Mouse (Mus musculus) thymus, postnatal 14 days (tissue): ENCODE measurements at regions not wholly inside any gene's neighbourhood (a gene's known extent, or its start where the extent isn't known, plus 50 kb on each side); places are given as distances from the start of the nearest gene placed in this dataset.

Source experiments
- DNase-seq: peaks from one replicate; pipeline ENCODE4 v3.0.0; 2021

DNA sequence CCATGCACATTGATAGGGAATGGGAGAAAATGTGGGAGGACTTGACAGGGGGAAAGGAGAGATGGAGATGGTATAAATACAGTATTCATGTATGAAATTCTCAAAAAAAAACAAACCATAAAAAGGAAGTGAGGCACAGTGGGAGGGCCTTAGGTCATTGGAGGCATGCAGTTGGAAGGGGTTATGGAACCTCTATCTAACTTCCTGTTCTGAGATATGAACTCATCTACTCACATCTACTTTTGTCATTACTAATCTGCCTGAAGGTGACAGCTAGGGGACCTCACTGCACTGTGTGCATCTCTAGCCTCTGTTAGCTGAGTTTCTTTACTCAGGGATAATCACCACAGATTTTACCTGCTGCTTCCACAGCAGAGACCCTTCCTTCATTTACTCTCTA lies 366.3 kb upstream of the Prickle1 start:
- no peak for DNase-seq

DNA sequence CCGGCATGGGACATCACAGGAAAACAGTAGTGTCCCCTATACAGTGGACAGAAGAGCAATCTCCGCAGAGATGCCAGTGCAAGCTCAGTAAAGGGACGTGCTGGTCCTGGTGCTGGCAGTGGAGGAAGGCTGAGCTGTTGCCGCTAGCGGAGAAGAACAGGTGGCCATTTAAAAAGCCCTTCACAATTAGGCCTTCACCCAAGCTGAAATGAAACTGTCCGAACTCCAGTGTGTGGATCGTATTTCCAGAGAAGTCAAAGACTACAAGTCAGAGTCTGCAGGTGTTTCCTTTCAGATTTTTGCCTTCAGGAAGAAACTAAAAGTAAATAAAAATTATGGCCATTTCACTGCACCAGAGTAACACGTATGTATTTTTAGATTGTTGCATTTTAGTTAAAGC lies 364.2 kb upstream of the Prickle1 start:
- no peak for DNase-seq

DNA sequence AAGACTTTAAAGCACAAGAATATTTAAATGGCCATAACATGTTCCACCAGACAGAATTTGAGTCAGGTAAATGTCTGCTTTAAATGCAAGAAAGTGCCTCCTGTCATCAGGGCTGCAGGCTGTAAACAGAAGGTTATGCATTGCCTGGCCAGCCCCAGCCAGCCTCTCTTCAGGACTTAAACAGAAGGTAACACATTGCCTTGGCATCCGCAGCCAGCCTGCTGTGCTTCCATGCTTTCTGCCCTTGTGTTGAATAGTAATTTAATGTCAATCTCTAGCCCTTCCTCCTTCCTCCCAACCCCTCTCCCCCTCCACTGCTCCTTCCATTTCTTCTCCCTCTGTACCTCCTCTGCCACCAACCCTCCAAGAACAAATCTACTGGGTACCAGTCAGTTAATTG lies 362.4 kb upstream of the Prickle1 start:
- DNase-seq: no peak

DNA sequence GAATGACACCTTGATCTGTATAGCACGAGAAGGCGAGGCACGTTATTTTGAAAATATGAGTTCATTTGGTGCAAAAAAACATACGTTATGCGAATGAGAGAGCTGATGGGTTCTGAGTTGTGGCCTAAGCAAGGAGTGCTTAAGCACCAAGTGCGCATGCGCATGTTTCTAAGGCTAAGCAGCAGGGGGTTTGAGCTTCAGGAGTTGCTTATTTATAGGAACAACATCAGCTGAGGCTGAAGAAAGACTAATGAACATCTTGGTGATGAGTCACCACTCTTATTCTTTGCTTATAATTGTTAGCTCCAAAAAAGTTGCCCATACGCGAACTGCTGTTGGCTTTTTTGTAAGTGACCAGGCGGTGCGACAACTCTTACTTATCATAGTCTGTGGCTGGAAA lies 361.1 kb upstream of the Prickle1 start:
- DNase-seq: no peak

DNA sequence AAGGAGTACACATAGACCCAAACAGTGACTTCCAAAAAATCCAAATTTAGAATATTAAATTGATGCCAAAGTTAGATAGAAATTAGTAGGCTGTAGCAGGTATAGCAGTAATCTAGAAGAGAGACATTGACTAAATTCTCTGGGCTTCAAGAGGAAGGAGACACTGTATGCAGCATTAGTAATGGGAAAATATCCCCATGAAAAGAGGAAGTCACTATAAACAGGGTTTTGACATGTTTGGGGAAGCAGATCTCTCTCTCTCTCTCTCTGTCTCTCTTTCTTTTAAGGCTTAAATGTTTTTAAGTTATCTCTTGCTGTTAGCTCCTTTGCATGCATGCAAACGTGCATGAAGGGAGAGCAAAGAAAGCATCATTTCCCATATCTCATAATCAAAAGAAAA lies 357.9 kb upstream of the Prickle1 start:
- DNase-seq: no peak

DNA sequence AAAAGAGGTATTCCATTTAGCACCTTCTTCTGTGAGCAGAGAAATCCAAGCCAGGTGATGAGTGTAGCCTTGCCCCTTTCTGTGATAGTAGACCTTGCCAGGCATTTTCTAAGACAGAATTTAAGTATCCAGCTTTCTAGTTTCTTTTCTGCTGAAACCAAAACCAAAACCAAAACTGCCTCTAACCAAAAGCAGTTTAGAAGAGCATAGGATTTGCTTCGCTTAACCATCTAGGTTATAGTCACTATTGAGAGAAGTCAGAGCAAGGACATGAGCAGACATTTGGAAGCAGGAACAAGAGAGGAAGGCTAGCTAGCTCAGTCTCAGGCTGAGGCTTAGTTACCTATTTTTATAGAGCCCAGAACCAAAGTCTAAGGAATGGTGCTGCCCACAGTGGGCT lies 354.8 kb upstream of the Prickle1 start:
- no peak for DNase-seq

DNA sequence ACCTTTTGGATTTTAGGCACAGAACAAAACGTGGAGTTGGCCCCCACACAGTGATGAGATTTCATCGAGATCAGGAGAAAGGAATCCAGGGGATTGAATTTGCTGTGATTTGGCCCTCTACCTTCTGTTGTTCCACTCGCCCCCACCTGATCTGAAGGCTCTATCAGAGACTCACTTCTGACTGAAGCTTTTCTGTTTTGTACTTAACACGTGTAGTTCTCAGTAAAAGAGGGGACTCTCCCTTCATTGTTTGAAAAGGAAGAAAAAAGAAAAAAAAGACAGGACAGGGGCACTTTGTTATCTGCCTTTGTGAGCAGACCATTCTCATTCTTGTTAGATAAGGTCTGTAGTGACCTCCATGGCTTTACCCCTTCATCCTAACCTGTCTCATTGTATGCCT lies 353.2 kb upstream of the Prickle1 start:
- DNase-seq: no peak

DNA sequence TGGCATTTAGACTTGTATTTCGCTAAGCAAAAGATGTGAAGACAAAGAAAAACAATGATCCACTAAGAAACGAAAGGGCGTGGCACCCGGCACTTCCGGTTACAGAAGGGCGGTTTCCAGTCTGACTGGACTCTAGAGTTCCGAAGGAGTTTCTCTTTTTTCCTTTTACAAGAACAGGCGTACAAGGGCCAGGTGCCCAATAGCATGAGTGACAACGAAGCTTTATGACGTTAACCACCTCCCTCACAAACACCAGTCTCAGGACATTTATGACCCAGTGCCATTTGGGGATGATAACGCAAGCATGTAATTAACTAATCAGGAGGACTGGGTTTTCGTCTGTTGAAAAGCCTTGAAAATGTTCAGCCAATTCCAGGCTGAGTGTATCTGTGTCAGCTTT lies 347.9 kb upstream of the Prickle1 start:
- no peak for DNase-seq

DNA sequence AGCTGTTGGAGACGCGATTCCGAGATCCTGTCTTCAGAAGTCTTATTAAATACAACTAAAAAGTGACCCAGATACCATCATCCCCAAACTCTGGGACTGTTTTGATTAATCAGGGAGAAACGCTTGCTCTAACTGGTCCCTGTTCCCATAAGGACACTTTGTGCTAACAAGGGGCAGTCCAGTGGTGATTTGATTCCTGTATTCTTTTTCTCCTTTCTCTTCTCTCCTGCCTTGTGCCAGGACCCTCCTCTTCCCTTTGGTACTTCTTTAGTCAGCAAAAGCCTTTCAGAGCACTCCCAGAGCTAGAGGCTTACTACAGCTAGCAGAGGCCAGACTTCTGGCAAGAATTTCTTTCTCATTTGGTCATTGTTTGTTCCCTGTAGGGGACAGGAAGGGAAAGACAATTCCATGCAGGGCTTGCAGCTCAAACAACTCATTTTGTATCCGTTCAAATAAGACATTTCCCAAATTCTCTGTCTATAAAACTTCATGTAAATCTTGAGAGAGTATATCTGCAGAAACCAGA lies 337.3 kb upstream of the Prickle1 start:
- DNase-seq: no peak

DNA sequence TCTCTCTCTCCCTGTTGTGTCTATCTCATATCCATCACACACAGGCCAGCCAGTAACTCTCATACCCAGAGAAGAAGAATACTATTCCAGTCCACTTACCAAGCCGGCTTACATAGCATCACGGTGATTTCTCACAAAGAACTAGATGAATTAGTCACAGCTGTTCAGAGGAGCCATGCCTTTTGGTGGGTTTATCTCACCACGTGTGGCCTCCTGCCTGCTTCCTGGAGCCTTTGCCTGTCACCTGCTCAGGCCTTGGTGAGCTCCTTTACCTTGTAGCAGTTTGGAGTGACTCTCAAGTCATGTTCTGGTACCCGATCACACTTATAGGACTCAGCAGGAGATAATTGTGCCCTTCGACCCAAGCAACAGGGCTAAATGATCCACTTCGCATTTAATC lies 331.2 kb upstream of the Prickle1 start:
- peak; percentile 55 for DNase-seq

DNA sequence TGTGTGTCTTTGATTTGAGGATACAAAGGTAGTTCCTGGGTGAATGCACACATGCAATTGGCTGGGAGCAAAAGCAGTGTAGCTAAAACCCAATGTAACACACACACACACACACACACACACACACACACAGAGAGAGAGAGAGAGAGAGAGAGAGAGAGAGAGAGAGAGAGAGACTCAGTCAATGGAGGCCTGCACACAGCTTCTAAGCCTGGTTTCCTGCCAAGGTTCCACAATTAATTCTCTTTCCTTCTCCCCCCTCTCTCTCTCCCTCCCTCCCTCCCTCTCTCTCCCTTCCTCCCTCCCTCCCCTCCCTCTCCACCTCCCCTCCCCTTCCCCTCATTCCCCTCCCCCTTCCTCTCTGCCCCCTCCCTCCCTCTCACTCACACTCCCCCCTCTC lies 330.6 kb upstream of the Prickle1 start:
- DNase-seq: no peak

DNA sequence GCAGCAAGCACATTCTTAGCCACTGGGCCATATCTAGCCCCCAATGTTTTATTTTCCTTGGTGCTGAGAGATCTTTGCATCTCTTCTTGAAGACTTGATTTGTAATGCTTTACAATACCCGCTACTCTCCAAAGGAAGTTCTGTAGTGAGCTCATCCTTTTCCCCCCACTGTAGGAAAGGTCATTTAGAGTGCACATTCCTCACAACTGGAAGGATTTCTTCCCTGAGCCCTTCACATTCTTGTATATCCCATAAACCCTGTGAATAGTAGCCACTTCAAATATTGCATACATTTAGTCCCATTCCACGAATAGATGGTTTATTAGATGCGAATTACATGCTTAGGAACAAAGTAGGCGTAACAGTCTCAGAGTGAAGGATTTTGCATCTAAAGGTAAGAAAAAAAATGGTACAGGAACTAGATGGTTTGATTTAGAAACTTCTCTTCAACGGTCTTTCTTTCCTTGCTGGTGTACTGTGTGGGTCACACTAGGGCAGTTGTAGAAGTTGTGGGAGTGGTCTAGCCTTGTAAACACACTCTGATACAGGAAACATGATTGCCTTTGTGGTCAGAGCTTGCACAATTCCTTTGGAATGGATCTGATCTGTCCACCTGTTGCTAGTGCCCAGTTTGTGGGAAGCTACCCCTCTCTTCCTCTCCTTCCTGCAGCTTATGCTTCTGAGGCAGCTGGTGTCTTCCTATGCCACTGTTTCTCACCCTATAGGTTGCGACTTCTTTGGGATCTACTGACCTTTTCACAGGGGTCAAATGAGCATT lies 326.0 kb upstream of the Prickle1 start:
- no peak for DNase-seq

DNA sequence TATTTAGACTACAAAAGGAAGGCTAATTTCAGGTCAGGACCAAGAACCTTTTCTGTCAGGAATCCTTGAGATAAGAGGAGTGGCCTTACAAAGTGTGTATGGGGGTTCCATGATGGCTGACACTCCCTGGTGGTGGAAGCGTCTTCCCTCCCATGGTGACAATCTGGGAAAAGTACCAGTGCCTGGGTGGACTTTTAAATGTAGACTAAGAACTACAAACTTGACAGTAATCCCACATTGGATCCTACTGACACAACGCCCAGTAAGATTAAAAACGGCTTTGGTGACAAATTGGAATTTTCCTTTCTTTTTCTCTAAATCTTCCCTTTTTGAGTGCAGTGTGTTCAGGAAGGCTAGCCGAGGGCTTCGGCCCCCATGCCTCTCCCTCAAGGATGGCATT lies 325.3 kb upstream of the Prickle1 start:
- no peak for DNase-seq

DNA sequence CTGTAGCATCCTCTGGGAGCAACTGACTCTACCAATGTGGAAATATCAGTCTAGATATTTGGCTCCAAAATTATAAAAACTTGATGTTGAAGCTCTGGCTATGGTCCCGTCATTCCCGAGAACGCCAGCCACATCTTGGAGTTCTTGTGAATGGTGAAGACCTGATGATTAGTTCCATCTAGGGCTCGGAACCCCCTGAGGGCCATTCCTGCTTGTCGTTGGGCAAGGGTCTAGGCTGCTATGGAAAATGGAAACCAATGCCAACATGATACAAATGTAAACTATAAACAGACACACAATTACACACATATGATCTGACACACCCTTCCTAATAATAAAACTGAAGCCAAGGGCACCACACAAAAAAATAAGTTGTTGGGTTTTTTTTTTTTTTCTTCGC lies 323.9 kb upstream of the Prickle1 start:
- DNase-seq: no peak

DNA sequence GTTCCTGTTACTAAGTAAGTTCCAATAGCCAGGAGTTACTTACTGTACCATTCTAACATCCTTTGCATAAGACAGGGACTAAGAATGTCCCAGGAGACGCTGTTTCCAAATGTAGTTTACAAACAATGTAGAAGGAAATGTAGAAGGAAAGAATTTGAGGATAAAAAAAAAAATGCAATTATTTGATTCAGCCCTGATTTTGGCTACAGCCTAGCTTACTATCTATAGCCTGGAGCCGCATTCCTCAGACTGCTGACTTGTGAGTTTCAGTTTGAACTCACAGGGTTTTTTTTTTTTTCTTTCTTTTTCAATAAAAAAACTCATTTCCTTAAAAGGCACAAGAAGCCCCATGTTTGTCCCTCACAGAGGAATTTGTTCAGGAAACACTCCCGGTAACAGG lies 321.2 kb upstream of the Prickle1 start:
- DNase-seq: no peak

DNA sequence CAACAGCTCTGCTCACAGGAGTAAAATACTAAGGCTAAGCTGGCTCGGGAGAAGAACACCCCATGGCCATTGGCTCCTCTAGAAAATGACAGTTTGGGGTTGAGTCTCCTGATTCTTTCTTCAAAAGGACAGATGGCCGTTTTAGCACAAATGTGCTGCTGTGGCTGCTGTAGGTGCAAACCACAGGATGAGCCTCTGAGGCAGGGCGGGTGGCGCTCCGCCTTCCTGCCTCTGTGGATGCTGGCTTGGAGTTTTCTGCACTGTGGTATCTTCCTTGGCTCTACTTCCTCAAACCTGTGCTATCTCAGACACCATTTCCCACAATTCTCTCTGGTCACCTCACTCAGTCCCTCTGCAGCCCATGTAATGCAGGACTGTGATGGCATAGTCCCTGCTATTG lies 317.8 kb upstream of the Prickle1 start:
- peak; percentile 81 for DNase-seq

DNA sequence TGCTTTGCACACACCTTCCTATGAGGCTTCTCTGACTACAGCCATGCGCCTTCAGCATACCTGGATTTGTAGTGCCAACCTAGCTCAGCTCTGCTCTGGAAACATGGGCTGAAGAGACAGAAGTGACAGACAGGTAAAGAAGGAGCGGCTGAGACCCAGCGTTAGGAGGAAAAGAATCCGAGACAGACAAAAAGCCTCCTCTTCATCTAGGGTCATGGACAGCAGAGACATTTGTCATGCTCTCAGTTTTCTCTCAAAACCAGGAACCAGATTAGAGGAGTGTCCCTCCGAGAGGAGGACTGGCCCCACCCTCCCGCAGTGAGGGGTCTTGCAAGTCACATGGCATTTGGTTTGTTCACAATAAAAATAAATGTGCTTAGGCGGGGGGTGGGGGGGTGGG lies 317.4 kb upstream of the Prickle1 start:
- DNase-seq: no peak

DNA sequence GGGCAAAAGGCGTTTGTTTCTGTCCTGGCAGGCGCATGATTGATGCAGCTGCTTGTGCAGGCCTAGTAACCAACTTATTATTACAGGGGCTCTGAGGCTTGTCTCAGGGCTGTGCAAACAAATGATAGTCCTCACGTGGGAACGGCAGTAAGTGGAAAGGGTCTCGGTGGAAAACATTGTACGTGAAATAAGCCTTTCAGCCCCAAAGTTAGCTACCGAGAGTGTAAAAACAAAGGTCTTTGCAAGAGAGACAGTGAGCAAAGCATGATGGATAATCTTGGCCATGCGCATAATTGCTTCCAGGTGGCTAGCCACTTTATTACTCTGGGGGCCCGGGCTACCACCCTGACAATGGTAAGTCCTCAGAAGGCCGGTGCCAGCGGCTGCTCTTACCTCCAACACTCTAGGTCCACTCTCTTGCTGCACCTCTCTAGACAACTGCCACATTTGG lies 315.3 kb upstream of the Prickle1 start:
- DNase-seq: no peak

DNA sequence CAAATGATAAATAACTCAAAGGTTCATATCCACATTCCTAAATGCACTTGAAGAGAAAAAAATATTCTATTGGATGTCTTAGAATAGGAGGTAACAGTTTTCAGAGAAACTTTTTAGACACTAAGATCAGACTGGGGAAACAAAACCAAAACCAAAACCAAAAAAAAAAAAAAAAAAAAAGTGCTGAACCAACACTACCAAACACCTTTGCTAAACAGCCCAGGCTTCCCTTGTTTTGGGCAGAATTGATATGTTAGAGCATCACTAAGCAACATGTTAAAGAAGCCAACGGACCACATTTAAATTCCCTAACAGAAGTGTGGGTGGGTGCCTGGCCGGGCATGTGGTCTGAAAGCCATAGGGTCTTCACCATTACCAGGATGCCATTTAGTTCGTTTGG lies 314.5 kb upstream of the Prickle1 start:
- DNase-seq: no peak

DNA sequence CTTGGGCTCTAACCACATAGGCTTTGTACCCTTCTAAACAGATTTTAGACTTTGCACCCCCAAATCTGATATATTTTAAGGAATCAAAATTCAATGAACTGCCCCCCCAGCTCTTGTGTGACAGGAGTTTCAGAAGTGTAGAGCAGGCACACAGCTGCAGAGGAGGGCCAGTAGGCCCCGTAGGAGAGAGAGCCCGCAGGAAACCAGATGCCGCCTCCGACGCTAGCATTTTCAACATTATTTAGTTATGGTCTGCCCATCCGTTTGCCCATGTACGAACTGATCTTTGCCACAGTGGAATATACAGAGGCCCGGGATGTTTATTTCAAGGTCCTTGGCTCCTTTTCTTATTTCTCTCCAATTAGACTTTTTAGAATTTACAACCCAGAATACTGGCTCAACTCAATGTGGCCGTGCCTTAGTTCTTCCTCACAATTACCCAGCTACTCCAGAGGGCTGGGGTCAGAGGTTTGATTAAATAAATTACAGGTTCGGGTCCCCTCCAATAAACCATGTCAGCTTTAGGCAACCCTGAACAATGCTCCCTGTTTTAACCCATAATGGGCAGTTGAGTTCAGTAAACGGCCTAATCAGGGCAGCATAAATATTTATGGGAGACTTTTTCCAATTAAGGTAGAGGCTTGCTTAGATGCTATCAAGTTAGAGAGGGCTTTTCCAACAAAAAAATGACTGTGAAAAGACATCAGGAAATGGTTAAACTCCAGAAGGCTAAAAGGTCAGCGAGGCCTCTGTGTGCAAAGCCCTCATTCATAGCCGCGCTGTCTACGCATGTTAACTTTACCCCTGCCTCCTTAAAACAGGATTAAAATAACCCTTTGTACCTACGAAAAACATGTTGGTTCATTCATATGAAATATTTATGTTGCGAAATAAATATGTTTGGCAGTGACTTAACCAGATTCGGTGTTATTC lies 308.2 kb upstream of the Prickle1 start:
- peak; percentile 49 for DNase-seq

DNA sequence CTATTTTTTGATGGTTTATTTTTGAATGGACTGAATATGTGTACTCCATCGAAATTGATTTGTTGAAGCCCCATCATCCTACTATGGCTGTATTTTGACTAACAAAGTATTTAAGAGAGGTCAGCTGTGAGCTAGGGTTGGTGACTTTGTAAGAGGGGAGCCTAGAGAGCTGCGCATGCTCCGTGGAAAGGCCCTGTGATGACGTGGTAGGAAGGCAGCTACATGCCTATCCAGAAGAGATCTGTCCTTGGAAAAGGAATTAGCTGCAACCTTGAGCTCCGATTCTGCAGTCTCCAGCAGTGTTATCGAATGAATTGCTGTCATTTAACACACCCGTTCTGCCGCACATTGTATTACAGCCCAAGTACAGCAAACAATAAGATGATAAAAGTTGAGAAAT lies 287.1 kb upstream of the Prickle1 start:
- no peak for DNase-seq

DNA sequence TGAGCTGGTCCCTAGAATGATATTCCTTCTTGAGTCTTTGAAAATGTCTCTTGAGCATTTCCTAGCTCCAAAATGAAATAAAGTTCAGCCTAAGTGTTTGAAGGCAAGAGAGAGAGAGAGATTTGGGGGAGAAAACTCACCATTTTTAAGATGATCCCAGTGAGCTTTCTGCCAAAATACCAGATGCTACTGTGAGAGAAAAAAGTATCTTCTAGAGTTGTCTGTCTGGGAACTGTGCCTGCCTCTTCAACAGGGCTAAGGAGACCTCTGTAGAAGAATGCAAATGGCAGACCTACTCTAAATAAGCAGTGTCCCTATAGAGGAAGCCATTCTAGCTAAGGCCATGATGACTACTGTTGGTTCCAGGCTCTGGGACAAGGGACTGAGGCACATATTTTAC lies 285.6 kb upstream of the Prickle1 start:
- DNase-seq: no peak

DNA sequence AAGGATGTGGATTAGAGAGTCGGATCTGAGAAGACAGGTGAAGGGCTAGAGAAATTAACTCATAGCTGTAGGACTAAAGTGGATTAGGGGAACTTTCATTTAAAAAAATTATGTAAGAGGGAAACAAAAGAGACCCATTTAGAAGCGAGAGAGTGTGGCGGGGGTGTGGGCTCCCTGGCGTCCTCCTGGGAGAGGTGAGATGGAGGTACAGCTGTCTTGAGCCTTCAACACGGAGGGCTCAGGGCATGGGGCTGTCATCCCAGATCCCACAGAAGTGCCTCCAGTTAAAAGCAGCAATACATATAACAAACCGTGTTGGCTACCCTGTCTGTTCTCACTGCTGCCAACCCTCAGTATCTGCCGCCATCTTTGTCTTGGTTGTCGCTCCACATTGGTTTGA lies 284.6 kb upstream of the Prickle1 start:
- DNase-seq: no peak

DNA sequence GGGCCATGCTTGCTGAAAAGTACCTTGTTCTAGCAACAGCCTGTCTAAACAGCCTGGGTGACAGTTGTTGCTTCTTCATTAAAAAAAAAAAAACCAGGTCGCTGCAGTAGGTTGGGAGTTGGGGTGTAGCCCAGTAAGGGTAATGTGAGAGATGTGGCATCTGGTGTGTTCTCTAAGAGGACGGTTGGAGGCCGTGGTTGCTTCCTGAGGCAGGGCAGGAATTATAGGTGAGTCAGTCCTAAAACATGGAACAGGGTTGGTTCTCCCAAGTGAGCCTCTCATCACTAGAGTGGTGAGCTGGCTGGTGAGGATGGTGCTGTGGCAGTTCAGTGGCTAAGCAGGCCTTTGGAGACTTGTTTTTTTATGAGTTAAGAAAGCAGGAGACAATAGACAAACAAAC lies 283.3 kb upstream of the Prickle1 start:
- DNase-seq: no peak
